Mouse (Mus musculus) ES-Bruce4 (cell line): ENCODE measurements at regions not wholly inside any gene's neighbourhood (a gene's known extent, or its start where the extent isn't known, plus 50 kb on each side); places are given as distances from the start of the nearest gene placed in this dataset.

Experiments
- EP300 ChIP-seq: IDR thresholded peaks from 2 replicates; pipeline ENCODE4 v1.6.1; 2011; ENCODE audit warnings: low read depth, low read length; ENCODE audit not compliant: insufficient read depth
- POLR2A ChIP-seq: IDR thresholded peaks from one replicate; pipeline ENCODE4 v1.8.1; 2011; ENCODE audit warnings: low read length; ENCODE audit not compliant: insufficient read depth

- TF ChIP-seq EP300 (no peak), POLR2A (no peak)
Measured at GRCm38 (mm10) chr11:48661641-48662040, 138.5 kb upstream of the Rack1 start.
